Mouse (Mus musculus): Measurements from ENCODE around the gene Poldip2. TPM values are rescaled to one million over a fixed set of nuclear protein-coding genes. Genes with fewer than 3 reads are reported as not detected.
A peak's percentile ranks its signal among the peaks of the same experiment; 100 is the strongest.

Poldip2 gene
- polyA plus RNA-seq, 1 experiment: 111 TPM

DNA sequence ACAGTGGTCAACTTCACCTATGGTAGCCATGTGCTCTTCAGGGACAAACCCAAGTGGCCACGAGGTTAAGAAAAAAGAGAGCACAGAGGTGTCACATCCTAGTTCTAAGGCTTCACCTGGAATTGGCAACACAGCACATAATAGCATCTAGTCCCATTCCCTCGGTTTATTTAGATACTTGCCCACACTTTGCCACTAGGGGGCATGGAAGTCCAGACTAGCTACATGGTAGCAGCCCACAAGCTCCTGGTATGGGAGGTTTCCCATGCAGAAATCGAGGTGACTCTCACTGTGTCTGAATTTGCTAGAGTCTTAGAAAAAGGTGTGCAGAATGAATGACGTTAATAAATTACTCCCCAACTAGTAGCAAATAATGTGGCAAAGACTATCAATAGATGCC lies 48.5 kb downstream of the Poldip2 start:
- Histone ChIP-seq H3K27me3 (ENCODE audit: control insufficient read depth, insufficient read depth, low read length) (no peaks in the 10 kb centered on the region), H3K27ac (ENCODE audit: control insufficient read depth, insufficient read depth, low read depth, low read length) (no peak overlapping the region), H3K36me3 (ENCODE audit: control insufficient read depth, insufficient read depth, low read length) (no peaks in the 10 kb centered on the region), H3K4me3 (ENCODE audit: control insufficient read depth, low read depth, low read length) (no peak overlapping the region), H3K4me1 (ENCODE audit: control insufficient read depth, insufficient read depth, low read length) (no peaks in the 10 kb centered on the region)
- no peak for TF ChIP-seq POLR2A (IDR thresholded peaks at IDR 0.05; ENCODE audit: control insufficient read depth, low read depth, low read length)
- TF ChIP-seq CTCF (IDR thresholded peaks at IDR 0.05; ENCODE audit: control insufficient read depth, insufficient read depth, insufficient replicate concordance, low read depth, low read length): peak; percentile 39; the same call in 1 of the 2 replicates

DNA sequence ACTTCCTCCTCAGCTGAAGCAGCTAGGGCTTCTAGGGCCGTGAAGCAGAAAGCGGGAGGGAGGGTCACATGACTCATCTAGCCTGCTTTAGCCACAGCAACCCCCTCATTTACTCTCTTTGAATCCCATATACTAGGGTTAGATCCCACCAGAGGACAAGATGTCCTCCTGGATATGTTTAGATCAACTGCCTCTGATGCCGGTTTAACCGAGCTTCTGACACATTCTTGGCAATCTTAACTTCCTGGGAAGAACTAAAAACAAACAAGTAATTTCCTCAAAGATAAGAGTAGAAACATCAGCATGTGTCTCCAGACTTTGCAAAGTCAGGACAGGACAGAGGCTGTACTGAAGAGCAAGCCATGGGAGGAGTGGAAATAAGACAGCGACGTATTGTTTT lies 54.8 kb downstream of the Poldip2 start:
- no peaks in the 10 kb centered on the region for H3K36me3 ChIP-seq (ENCODE audit: control insufficient read depth, insufficient read depth, low read length)
- H3K27ac ChIP-seq (ENCODE audit: control insufficient read depth, insufficient read depth, low read depth, low read length): peak overlapping the region; percentile 55; the same call in 1 of the 2 replicates
- H3K27me3 ChIP-seq (ENCODE audit: control insufficient read depth, insufficient read depth, low read length): no peaks in the 10 kb centered on the region
- H3K4me1 ChIP-seq (ENCODE audit: control insufficient read depth, insufficient read depth, low read length): no peaks in the 10 kb centered on the region
- H3K4me3 ChIP-seq (ENCODE audit: control insufficient read depth, low read depth, low read length): no peak overlapping the region
- TF ChIP-seq POLR2A (IDR thresholded peaks at IDR 0.05; ENCODE audit: control insufficient read depth, low read depth, low read length) (no peak), CTCF (IDR thresholded peaks at IDR 0.05; ENCODE audit: control insufficient read depth, insufficient read depth, insufficient replicate concordance, low read depth, low read length) (no peak)

- Histone ChIP-seq H3K36me3 (ENCODE audit: control insufficient read depth, insufficient read depth, low read length) (peaks cover 1% of the 10 kb centered on the region; the same call in 1 of the 2 replicates), H3K4me3 (ENCODE audit: control insufficient read depth, low read depth, low read length) (no peak overlapping the region), H3K27me3 (ENCODE audit: control insufficient read depth, insufficient read depth, low read length) (no peaks in the 10 kb centered on the region), H3K27ac (ENCODE audit: control insufficient read depth, insufficient read depth, low read depth, low read length) (no peak overlapping the region), H3K4me1 (ENCODE audit: control insufficient read depth, insufficient read depth, low read length) (no peaks in the 10 kb centered on the region)
- TF ChIP-seq CTCF (IDR thresholded peaks at IDR 0.05; ENCODE audit: control insufficient read depth, insufficient read depth, insufficient replicate concordance, low read depth, low read length) (no peak), POLR2A (IDR thresholded peaks at IDR 0.05; ENCODE audit: control insufficient read depth, low read depth, low read length) (no peak)
These were observed 55.6 kb downstream of the Poldip2 start for GRCm38 (mm10) chr11:78567614-78568013.

GRCm38 (mm10) chr11:78568827-78569226 lies 56.8 kb downstream of the Poldip2 start:
- Histone ChIP-seq H3K36me3 (ENCODE audit: control insufficient read depth, insufficient read depth, low read length) (peaks cover 1% of the 10 kb centered on the region; the same call in 1 of the 2 replicates), H3K4me3 (ENCODE audit: control insufficient read depth, low read depth, low read length) (no peak overlapping the region), H3K4me1 (ENCODE audit: control insufficient read depth, insufficient read depth, low read length) (no peaks in the 10 kb centered on the region), H3K27me3 (ENCODE audit: control insufficient read depth, insufficient read depth, low read length) (no peaks in the 10 kb centered on the region), H3K27ac (ENCODE audit: control insufficient read depth, insufficient read depth, low read depth, low read length) (no peak overlapping the region)
- no peak for TF ChIP-seq CTCF (IDR thresholded peaks at IDR 0.05; ENCODE audit: control insufficient read depth, insufficient read depth, insufficient replicate concordance, low read depth, low read length)
- TF ChIP-seq POLR2A (IDR thresholded peaks at IDR 0.05; ENCODE audit: control insufficient read depth, low read depth, low read length): no peak

GRCm38 (mm10) chr11:78569806-78570205 lies 57.8 kb downstream of the Poldip2 start:
- Histone ChIP-seq H3K36me3 (ENCODE audit: control insufficient read depth, insufficient read depth, low read length) (peaks cover 5% of the 10 kb centered on the region), H3K4me3 (ENCODE audit: control insufficient read depth, low read depth, low read length) (no peak overlapping the region), H3K4me1 (ENCODE audit: control insufficient read depth, insufficient read depth, low read length) (no peaks in the 10 kb centered on the region), H3K27me3 (ENCODE audit: control insufficient read depth, insufficient read depth, low read length) (no peaks in the 10 kb centered on the region), H3K27ac (ENCODE audit: control insufficient read depth, insufficient read depth, low read depth, low read length) (no peak overlapping the region)
- TF ChIP-seq CTCF (IDR thresholded peaks at IDR 0.05; ENCODE audit: control insufficient read depth, insufficient read depth, insufficient replicate concordance, low read depth, low read length): no peak
- no peak for TF ChIP-seq POLR2A (IDR thresholded peaks at IDR 0.05; ENCODE audit: control insufficient read depth, low read depth, low read length)

GRCm38 (mm10) chr11:78571441-78571840 lies 59.4 kb downstream of the Poldip2 start:
- H3K36me3 ChIP-seq (ENCODE audit: control insufficient read depth, insufficient read depth, low read length): peaks cover 5% of the 10 kb centered on the region
- no peak overlapping the region for H3K4me3 ChIP-seq (ENCODE audit: control insufficient read depth, low read depth, low read length)
- TF ChIP-seq CTCF (IDR thresholded peaks at IDR 0.05; ENCODE audit: control insufficient read depth, insufficient read depth, insufficient replicate concordance, low read depth, low read length) (no peak), POLR2A (IDR thresholded peaks at IDR 0.05; ENCODE audit: control insufficient read depth, low read depth, low read length) (no peak)
- H3K27ac ChIP-seq (ENCODE audit: control insufficient read depth, insufficient read depth, low read depth, low read length): no peak overlapping the region
- no peaks in the 10 kb centered on the region for H3K4me1 ChIP-seq (ENCODE audit: control insufficient read depth, insufficient read depth, low read length)
- H3K27me3 ChIP-seq (ENCODE audit: control insufficient read depth, insufficient read depth, low read length): no peaks in the 10 kb centered on the region

DNA sequence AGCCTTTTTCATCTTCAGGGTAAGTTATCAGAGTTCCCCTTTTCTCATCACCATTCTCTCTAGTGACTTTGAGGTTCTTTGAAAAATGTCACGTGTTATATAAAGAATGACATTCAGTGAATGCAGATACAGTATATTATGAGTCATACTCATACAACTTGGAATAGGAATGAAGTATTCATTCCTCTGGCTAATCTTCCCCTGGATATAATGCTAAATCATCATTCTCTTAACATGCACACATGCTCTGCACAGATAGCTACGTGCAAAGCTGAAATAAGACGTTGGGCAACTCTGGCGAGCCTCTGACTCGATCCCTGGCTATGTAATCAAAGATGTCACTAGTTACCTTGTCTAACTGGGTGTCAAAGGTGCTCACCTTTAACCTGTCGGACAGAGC lies 59.9 kb downstream of the Poldip2 start:
- no peaks in the 10 kb centered on the region for H3K4me1 ChIP-seq (ENCODE audit: control insufficient read depth, insufficient read depth, low read length)
- TF ChIP-seq CTCF (IDR thresholded peaks at IDR 0.05; ENCODE audit: control insufficient read depth, insufficient read depth, insufficient replicate concordance, low read depth, low read length) (no peak), POLR2A (IDR thresholded peaks at IDR 0.05; ENCODE audit: control insufficient read depth, low read depth, low read length) (no peak)
- H3K36me3 ChIP-seq (ENCODE audit: control insufficient read depth, insufficient read depth, low read length): peaks cover 7% of the 10 kb centered on the region
- no peak overlapping the region for H3K4me3 ChIP-seq (ENCODE audit: control insufficient read depth, low read depth, low read length)
- no peaks in the 10 kb centered on the region for H3K27me3 ChIP-seq (ENCODE audit: control insufficient read depth, insufficient read depth, low read length)
- no peak overlapping the region for H3K27ac ChIP-seq (ENCODE audit: control insufficient read depth, insufficient read depth, low read depth, low read length)

Other genes starting within 250 kb of the Poldip2 start
- gene BC030499, start 221.4 kb upstream of the Poldip2 start, polyA plus RNA-seq (2012; rRNA removed): 0.22 and 0.28 TPM in 2 replicates
- 54.3 and 56.0 TPM in 2 replicates for gene Spag5, start 210.7 kb upstream of the Poldip2 start, polyA plus RNA-seq (2012; rRNA removed)
- gene Aldoc, start 189.2 kb upstream of the Poldip2 start, polyA plus RNA-seq (2012; rRNA removed): 5.8 and 7.4 TPM in 2 replicates
- 57.4 and 69.7 TPM in 2 replicates for gene Pigs, start 183.8 kb upstream of the Poldip2 start, polyA plus RNA-seq (2012; rRNA removed)
- 47.2 and 66.7 TPM in 2 replicates for gene Unc119, start 168.7 kb upstream of the Poldip2 start, polyA plus RNA-seq (2012; rRNA removed)
- gene Foxn1, start 125.6 kb upstream of the Poldip2 start, polyA plus RNA-seq (2012; rRNA removed): not detected in 2 replicates
- 2.8 and 3.1 TPM in 2 replicates for gene Slc13a2, start 90.0 kb upstream of the Poldip2 start, polyA plus RNA-seq (2012; rRNA removed)
- gene Slc46a1, start 46.5 kb upstream of the Poldip2 start, polyA plus RNA-seq (2012; rRNA removed): 7.7 and 7.8 TPM in 2 replicates
- gene Sarm1, start 14.4 kb upstream of the Poldip2 start, polyA plus RNA-seq (2012; rRNA removed): 2.5 TPM in 2 replicates
- gene Vtn, start 13.1 kb upstream of the Poldip2 start, polyA plus RNA-seq (2012; rRNA removed): 0.77 and 0.78 TPM in 2 replicates
- not detected in 2 replicates for gene Sebox, start 8.7 kb upstream of the Poldip2 start, polyA plus RNA-seq (2012; rRNA removed)
- 16.0 and 19.2 TPM in 2 replicates for gene Tmem199, start within 50 bp of the Poldip2 start, polyA plus RNA-seq (2012; rRNA removed)
- 9.8 and 10.0 TPM in 2 replicates for gene Tnfaip1, start 24.1 kb downstream of the Poldip2 start, polyA plus RNA-seq (2012; rRNA removed)
- gene Ift20, start 24.2 kb downstream of the Poldip2 start, polyA plus RNA-seq (2012; rRNA removed): 62.1 and 64.8 TPM in 2 replicates
- 491 and 534 TPM in 2 replicates for gene Tmem97, start 38.6 kb downstream of the Poldip2 start, polyA plus RNA-seq (2012; rRNA removed)
- 10.8 and 12.0 TPM in 2 replicates for gene Nlk, start 185.2 kb downstream of the Poldip2 start, polyA plus RNA-seq (2012; rRNA removed)
- gene Ccnq, start 239.5 kb downstream of the Poldip2 start, polyA plus RNA-seq (2012; rRNA removed): 13.8 and 16.5 TPM in 2 replicates